Mouse (Mus musculus) heart, adult 2 months (tissue): Measurements from ENCODE around the gene Aldh1l1.

Source experiments
- CTCF ChIP-seq: fragments of 200-600 bp; IDR thresholded peaks from 2 replicates; pipeline ENCODE4 v1.8.1; 2022; ENCODE audit warnings: antibody characterized with exemption, mild to moderate bottlenecking, moderate library complexity
- POLR2A ChIP-seq: fragments of 200-500 bp; IDR thresholded peaks from 2 replicates; pipeline ENCODE4 v1.6.1; 2011; ENCODE audit warnings: mild to moderate bottlenecking, low read depth, low read length, control low read depth; ENCODE audit not compliant: insufficient read depth

- no peak for TF ChIP-seq CTCF
- no peak for TF ChIP-seq POLR2A
Observed at GRCm38 (mm10) chr6:90546274-90546673, 60.0 kb downstream of the Aldh1l1 start.
